Mouse (Mus musculus): ENCODE data around the gene Twist1.

Twist1 gene

DNA sequence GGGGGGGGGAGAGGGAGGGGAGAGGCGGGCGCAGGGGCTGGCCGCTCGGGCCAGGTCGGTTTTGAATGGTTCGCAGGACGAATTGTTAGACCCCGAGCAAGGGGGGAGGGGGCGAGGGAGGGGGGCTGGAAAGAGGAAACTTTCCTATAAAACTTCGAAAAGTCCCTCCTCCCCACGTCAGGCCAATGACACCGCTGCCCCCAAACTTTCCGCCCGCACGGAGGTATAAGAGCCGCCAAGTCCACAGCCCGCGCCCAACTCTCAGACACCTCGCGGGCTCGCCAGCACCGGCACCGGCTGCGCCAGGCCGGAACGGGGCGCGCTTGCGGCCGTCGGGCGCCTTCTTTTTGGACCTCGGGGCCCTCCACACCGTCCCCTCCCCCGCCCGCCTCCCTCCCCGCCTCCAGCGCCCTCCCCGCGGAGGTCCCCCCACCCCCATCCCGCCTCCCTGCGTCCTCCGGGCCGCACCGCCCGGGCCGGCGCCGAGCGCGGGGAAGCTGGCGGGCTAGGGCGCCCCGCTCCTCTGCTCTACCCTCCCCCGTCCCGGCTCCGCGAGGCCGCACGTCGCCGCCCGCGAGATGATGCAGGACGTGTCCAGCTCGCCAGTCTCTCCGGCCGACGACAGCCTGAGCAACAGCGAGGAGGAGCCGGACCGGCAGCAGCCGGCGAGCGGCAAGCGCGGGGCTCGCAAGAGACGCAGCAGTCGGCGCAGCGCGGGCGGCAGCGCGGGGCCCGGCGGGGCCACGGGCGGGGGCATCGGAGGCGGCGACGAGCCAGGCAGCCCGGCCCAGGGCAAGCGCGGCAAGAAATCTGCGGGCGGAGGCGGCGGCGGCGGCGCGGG, at the start of gene Twist1:
Gene Twist1, plus strand, starts transcription at position 272 of the 841 bp plus-strand sequence.
- peak; percentile 42 to 44 for DNase-seq (ENCODE audit: low spot score in 2 of 2)

GRCm38 (mm10) chr12:33926751-33927150, 30.7 kb upstream of the Twist1 start:
- no peak for DNase-seq (ENCODE audit: low spot score in 2 of 2)

DNA sequence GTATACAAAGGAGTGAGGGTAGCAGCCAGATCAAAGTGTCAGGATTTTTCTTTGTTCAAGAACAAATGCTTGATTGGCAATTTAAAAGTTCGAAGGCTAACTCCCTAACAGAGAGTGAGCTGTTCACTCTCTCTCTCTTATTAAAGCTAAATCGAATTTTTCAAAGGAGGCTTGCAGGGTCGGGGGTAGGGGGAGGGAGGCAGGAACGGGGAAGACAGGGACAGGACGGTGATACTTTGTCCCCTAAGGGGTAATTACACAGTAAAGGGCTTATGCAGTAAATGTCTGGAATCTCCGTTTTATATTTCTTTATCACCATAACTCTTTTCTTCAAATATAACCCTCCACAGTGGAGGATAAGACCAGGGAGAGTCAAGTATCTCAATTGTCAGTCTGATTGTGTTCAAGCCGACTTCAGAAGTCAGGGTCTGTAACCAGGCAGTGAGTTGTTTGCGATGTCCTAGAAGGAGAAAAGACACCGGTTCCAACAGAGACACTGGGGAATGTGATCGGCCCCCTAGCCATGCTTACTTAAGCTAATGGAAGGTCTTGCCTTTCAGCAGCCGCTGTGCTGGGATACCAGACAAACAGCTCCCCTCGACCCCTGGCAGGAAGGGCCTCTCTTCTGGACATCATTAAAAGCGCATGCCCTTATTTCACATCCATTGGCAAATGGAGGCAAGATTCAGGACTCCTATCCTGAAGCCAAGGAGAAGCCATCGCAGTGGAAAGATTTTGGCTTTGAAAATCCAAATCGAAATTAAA, 30.0 kb upstream of the Twist1 start:
- no peak for DNase-seq (ENCODE audit: low spot score in 2 of 2)

- no peak for DNase-seq (ENCODE audit: low spot score in 2 of 2)
Measured at GRCm38 (mm10) chr12:33928331-33929192, 28.9 kb upstream of the Twist1 start, which contains the start of gene Ferd3l. Gene Ferd3l (plus strand): TSS chr12:33928425.

DNA sequence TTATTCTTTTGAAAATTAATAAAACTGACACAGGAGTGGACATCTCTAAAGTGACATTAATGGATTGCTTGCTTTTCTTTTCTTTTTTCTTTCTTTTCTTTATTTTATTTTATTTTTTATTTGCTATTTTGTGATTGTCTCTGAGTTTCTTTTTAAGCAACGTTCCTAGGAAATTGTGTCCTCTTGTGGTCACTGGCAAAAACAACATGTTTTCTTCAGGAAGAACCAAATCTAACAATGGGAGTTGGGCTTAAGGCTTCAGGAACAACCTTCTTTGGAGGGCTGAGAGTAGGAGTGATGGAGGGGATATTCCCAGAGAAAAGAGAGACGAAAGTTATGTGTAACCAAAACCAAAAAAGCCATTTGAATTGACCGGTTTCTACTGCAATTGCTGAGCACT, 4.6 kb upstream of the Twist1 start:
- no peak for DNase-seq (ENCODE audit: low spot score in 2 of 2)

- no peak for DNase-seq (ENCODE audit: low spot score in 2 of 2)
Measured at GRCm38 (mm10) chr12:33954931-33955565, 2.4 kb upstream of the Twist1 start.

- DNase-seq (ENCODE audit: low spot score in 2 of 2) = no peak
Measured at GRCm38 (mm10) chr12:33955606-33956295, 1.7 kb upstream of the Twist1 start.

GRCm38 (mm10) chr12:33956576-33957399, 683 bp upstream of the Twist1 start:
- peak; percentile 11 to 34 for DNase-seq (ENCODE audit: low spot score in 2 of 2)

DNA sequence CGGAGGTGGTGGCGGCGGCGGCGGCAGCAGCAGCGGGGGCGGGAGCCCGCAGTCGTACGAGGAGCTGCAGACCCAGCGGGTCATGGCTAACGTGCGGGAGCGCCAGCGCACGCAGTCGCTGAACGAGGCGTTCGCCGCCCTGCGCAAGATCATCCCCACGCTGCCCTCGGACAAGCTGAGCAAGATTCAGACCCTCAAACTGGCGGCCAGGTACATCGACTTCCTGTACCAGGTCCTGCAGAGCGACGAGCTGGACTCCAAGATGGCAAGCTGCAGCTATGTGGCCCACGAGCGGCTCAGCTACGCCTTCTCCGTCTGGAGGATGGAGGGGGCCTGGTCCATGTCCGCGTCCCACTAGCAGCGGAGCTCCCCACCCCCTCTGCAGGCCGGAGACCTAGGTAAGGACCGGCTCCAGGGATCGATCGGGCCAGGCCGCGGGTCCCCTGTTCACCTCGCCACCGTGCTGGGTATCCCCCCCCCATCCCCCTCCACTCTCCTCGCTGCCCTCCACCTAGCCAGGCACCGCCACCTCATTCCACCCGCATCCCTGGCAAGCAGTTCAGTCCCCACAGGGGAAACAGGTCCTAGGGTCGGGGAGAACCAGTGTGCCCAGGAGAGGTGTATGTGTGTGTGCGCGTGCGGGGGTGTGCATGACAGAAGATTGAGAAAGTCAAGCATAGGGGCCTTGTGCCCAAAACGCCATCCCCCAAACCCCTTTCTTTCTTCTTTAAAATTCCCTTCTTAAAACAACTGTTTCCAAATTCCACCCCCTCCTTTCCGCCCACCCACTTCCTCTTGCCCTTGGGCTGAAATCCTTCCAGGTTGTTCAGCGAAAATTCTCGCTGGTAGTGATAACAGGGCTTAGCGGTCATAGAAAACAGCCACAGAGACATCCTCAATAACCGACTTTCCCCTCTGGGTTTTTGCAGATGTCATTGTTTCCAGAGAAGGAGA, 1.0 kb downstream of the Twist1 start:
- peak; percentile 9 to 16 for DNase-seq (ENCODE audit: low spot score in 2 of 2)

GRCm38 (mm10) chr12:33959206-33959605, 1.7 kb downstream of the Twist1 start:
- no peak for DNase-seq (ENCODE audit: low spot score in 2 of 2)

GRCm38 (mm10) chr12:33959846-33960245, 2.4 kb downstream of the Twist1 start:
- no peak for DNase-seq (ENCODE audit: low spot score in 2 of 2)

DNA sequence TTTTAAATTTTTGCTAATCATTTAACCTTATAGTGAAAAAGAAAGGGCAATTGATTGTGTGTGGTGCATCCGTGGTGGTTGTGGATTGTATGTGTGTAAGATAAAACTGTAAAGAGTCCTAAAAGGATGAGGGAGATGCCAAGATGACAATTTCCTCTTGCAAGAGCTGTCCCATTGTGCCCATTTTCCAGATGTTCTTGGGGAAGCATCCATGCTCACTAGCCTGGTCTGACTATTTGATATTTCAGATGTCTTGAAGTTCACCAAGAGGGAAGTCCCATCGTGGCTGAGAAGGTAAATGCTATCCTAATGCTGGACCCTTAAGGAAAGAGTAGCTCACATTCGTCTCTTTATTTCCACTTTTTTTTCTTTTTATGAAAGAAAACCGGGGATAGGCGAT, 3.5 kb downstream of the Twist1 start:
- no peak for DNase-seq (ENCODE audit: low spot score in 2 of 2)

GRCm38 (mm10) chr12:33962118-33962772, 4.8 kb downstream of the Twist1 start:
- no peak for DNase-seq (ENCODE audit: low spot score in 2 of 2)

DNA sequence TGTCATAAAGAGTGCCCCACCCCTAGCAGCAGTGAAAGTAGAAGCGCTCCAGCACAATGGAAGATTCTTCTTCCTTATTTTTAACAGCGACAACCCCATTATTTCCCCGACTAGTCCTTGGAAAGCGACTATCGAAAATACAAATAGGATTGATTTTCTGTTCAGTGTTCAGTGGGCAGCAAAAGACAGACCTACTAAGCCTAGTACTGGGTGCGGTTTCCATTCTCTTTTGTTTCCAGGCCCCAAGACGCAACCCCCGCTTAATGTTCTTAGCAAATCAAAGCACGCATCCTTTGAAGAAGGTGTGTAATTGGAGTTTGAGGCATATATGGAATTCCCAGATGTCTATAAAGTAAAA, 5.3 kb downstream of the Twist1 start:
- DNase-seq (ENCODE audit: low spot score in 2 of 2) = no peak

DNA sequence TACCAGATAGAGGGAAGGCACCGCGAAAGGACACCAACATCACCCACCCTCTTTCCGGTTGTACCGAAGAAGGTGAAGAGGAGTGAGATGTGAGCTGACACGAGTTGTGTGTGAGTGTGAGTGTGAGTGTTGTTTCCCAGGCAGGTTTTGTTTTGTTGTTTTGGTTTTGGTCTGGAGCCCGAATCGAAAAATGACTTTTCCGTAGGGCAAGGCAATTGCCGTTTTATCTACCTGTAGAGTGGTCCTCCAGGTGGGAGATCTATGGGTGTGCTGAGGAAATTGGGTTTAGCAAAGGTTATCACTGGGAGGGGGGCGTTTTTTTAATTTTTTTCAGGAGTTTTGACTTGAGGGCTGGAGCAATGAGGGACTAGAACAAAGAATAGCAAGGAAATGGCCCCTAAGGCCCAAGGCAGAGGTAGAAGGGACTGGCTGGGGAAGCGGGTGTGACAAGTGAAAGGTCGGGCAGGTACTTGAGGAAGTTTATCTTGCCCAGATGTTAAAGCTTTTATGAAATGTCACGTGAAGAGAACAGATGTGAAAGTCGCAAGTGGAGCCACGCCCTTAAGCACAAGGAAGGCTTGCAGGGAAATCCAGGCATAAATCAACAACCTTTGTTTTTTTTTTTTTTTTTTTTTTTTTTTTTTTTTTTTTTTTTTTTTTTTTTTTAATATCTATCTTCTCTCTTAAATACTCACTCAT, 6.3 kb downstream of the Twist1 start:
- DNase-seq (ENCODE audit: low spot score in 2 of 2) = no peak

GRCm38 (mm10) chr12:33964427-33964826, 7.0 kb downstream of the Twist1 start:
- DNase-seq (ENCODE audit: low spot score in 2 of 2) = no peak

GRCm38 (mm10) chr12:33965661-33966360, 8.3 kb downstream of the Twist1 start:
- no peak for DNase-seq (ENCODE audit: low spot score in 2 of 2)
